Comparison of ENCODE assay signal across 8 mouse cellular contexts in the genomic region with DNA sequence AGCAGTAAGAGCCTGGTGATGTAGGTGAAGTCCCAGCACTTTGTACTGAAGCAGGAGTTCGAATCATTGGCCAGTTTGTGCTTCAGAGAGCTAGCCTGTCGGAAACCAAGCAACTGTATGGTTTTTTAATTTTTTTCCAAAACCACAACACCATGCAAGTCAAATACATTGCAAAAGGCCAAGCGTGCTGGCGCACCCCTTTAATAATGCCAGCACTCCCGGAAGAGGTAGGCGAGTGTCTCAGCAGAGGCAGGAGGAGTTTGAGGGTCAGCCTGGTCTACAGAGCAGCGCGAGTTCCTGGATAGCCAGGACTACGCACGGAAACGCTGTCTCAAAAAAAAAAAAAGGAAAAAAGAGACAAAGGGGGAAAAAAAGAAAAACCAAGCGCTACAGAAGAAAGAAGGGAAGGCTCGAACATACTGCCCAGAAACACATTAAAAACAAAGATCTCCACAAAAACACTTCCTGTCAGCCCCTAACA. TPM values are rescaled to one million over a fixed set of nuclear protein-coding genes. Genes with fewer than 3 reads are reported as not detected.
DNase-seq lines count a peak whose midpoint lies in the region; ATAC-seq and TF ChIP-seq lines count a peak whose summit lies in the region.

No protein-coding gene starts in this region.

- no peaks in the 10 kb centered on the region for H3K9me3 ChIP-seq in G1E (replicated peaks)
- no peaks in the 10 kb centered on the region for H3K9me3 ChIP-seq in embryonic facial prominence, embryonic 12.5 days
- H3K9me3 ChIP-seq in limb, embryonic 10.5 days (replicated peaks): no peaks in the 10 kb centered on the region
- no peaks in the 10 kb centered on the region for H3K9me3 ChIP-seq in midbrain, embryonic 11.5 days (ENCODE audit: control insufficient read depth, low read length)
- no peaks in the 10 kb centered on the region for H3K9me3 ChIP-seq in stomach, embryonic 15.5 days

- peak overlapping the region; percentile 54 for H3K4me2 ChIP-seq in embryonic facial prominence, embryonic 12.5 days (replicated peaks)
- peak overlapping the region; percentile 87 for H3K4me2 ChIP-seq in midbrain, embryonic 11.5 days
- H3K4me2 ChIP-seq in stomach, embryonic 15.5 days: peak overlapping the region; percentile 71

- peaks cover 26% of the 10 kb centered on the region for H3K4me1 ChIP-seq in G1E (ENCODE audit: insufficient read depth, low read depth, low read length)
- H3K4me1 ChIP-seq in embryonic facial prominence, embryonic 12.5 days: peaks cover 7% of the 10 kb centered on the region; the same call in 1 of the 2 replicates
- H3K4me1 ChIP-seq in limb, embryonic 10.5 days: peaks cover 13% of the 10 kb centered on the region
- peaks cover 11% of the 10 kb centered on the region for H3K4me1 ChIP-seq in midbrain, embryonic 11.5 days (ENCODE audit: control insufficient read depth, insufficient read depth, low read length)
- H3K4me1 ChIP-seq in stomach, embryonic 15.5 days: no peaks in the 10 kb centered on the region

- no peak for TF ChIP-seq CTCF in G1E (IDR thresholded peaks at IDR 0.05; ENCODE audit: low read depth, low read length)

- peaks cover 14% of the 10 kb centered on the region for H3K36me3 ChIP-seq in G1E (replicated peaks)
- H3K36me3 ChIP-seq in embryonic facial prominence, embryonic 12.5 days: 0 out of 2 replicates have a peak, but pooled peaks cover 7% of the 10 kb centered on the region
- peaks cover 28% of the 10 kb centered on the region for H3K36me3 ChIP-seq in limb, embryonic 10.5 days
- H3K36me3 ChIP-seq in midbrain, embryonic 11.5 days (ENCODE audit: control insufficient read depth, insufficient read depth, low read length): no peaks in the 10 kb centered on the region
- H3K36me3 ChIP-seq in stomach, embryonic 15.5 days: no peaks in the 10 kb centered on the region

- ATAC-seq in cerebellum, adult (ENCODE audit: insufficient number of reproducible peaks, low FRiP score, low TSS enrichment): peak; percentile 66
- peak; percentile 75 for ATAC-seq in G1E (ENCODE audit: extremely low read depth, insufficient number of reproducible peaks, low FRiP score, poor library complexity, severe bottlenecking)
- ATAC-seq in embryonic facial prominence, embryonic 12.5 days (ENCODE audit: insufficient number of reproducible peaks, insufficient read depth, low FRiP score, low TSS enrichment): 0 out of 2 replicates have a peak, but pooled peaks have one; percentile 42
- ATAC-seq in midbrain, embryonic 11.5 days (ENCODE audit: low FRiP score): peak; percentile 63
- ATAC-seq in stomach, embryonic 15.5 days (ENCODE audit: insufficient read depth, low FRiP score, low read depth): peak; percentile 27; the same call in 1 of the 2 replicates

- peak overlapping the region; percentile 98 for H3K9ac ChIP-seq in embryonic facial prominence, embryonic 12.5 days
- peak overlapping the region; percentile 99 for H3K9ac ChIP-seq in midbrain, embryonic 11.5 days (ENCODE audit: low read length)
- H3K9ac ChIP-seq in stomach, embryonic 15.5 days: peak overlapping the region; percentile 22; the same call in 1 of the 2 replicates

- H3K4me3 ChIP-seq in G1E (ENCODE audit: low read depth, low read length): peak overlapping the region; percentile 94
- H3K4me3 ChIP-seq in embryonic facial prominence, embryonic 12.5 days: peak overlapping the region; percentile 95
- peak overlapping the region; percentile 96 for H3K4me3 ChIP-seq in limb, embryonic 10.5 days
- peak overlapping the region; percentile 99 for H3K4me3 ChIP-seq in midbrain, embryonic 11.5 days (ENCODE audit: low read depth, low read length)
- peak overlapping the region; percentile 100 for H3K4me3 ChIP-seq in stomach, embryonic 15.5 days (replicated peaks)

- peak overlapping the region; percentile 92 for H3K27ac ChIP-seq in embryonic facial prominence, embryonic 12.5 days
- peak overlapping the region; percentile 97 for H3K27ac ChIP-seq in limb, embryonic 10.5 days
- H3K27ac ChIP-seq in midbrain, embryonic 11.5 days (ENCODE audit: low read depth, low read length): peak overlapping the region; percentile 71; the same call in 1 of the 2 replicates
- peak overlapping the region; percentile 93; the same call in 1 of the 2 replicates for H3K27ac ChIP-seq in stomach, embryonic 15.5 days

- WGBS in embryonic facial prominence, embryonic 12.5 days: 13% methylated on average over 12 of the region's 13 CpGs
- 13% methylated on average over 13 of the region's 13 CpGs for WGBS in limb, embryonic 10.5 days
- 14% methylated on average over 12 of the region's 13 CpGs for WGBS in midbrain, embryonic 11.5 days
- WGBS in stomach, embryonic 15.5 days: 11% methylated on average over 12 of the region's 13 CpGs

- intact Hi-C loops in heart, postnatal 36 days (cut with DNase I): loop anchor here (2.0 to 10.0 kb wide), 5 partner anchors 24 to 216 kb away; a partner anchor contains a TSS

- DNase-seq in cerebellum, postnatal 4 days (ENCODE audit: low spot score in 2 of 2): no peak
- peak; percentile 6 for DNase-seq in G1E (ENCODE audit: low spot score)
- DNase-seq in heart, postnatal 36 days: peak; percentile 33 to 49
- peak; percentile 45 for DNase-seq in limb, embryonic 10.5 days (ENCODE audit: low spot score)
- no peak for DNase-seq in midbrain, embryonic 11.5 days (ENCODE audit: low spot score, missing footprints)

- no peaks in the 10 kb centered on the region for H3K27me3 ChIP-seq in G1E (ENCODE audit: insufficient read depth, low read length)
- no peaks in the 10 kb centered on the region for H3K27me3 ChIP-seq in embryonic facial prominence, embryonic 12.5 days
- H3K27me3 ChIP-seq in limb, embryonic 10.5 days (ENCODE audit: low read depth, poor library complexity, severe bottlenecking): no peaks in the 10 kb centered on the region
- H3K27me3 ChIP-seq in midbrain, embryonic 11.5 days (ENCODE audit: control insufficient read depth, insufficient read depth, low read length): no peaks in the 10 kb centered on the region
- no peaks in the 10 kb centered on the region for H3K27me3 ChIP-seq in stomach, embryonic 15.5 days (replicated peaks)

RNA-seq across cellular contexts. Expression of a gene that starts 0.3 kb away (rescaled TPM):
- total RNA-seq in G1E (2014; fragmentation: Nextera tagmentation) (427 and 594 TPM in 2 replicates), G1E (2017) (492 and 574 TPM in 2 replicates)
- polyA plus RNA-seq in G1E (2012): 29.4 and 41.7 TPM in 2 replicates
- polyA plus RNA-seq in embryonic facial prominence, embryonic 12.5 days (2016; fragmentation: Nextera tagmentation; extraction: Ambion mirVana): 339 and 371 TPM in 2 replicates
- total RNA-seq in heart, postnatal 36 days (2021): 10 to 100 TPM; 61.7 to 68.2 TPM
- 322 and 347 TPM in 2 replicates for polyA plus RNA-seq in limb, embryonic 10.5 days (2016; fragmentation: Nextera tagmentation; extraction: Ambion mirVana)
- 440 and 468 TPM in 2 replicates for polyA plus RNA-seq in midbrain, embryonic 11.5 days (2014; fragmentation: Nextera tagmentation; extraction: Ambion mirVana)
- polyA plus RNA-seq in stomach, embryonic 15.5 days (2015; fragmentation: Nextera tagmentation; extraction: Ambion mirVana): 309 and 316 TPM in 2 replicates

RNA-seq across cellular contexts. Expression of a gene that starts 24.4 kb away (rescaled TPM):
- total RNA-seq in G1E (2014; fragmentation: Nextera tagmentation) (28.1 and 37.2 TPM in 2 replicates), G1E (2017) (30.8 and 36.9 TPM in 2 replicates)
- 76.4 and 98.6 TPM in 2 replicates for polyA plus RNA-seq in G1E (2012)
- polyA plus RNA-seq in embryonic facial prominence, embryonic 12.5 days (2016; fragmentation: Nextera tagmentation; extraction: Ambion mirVana): 36.6 and 39.7 TPM in 2 replicates
- 10 to 100 TPM; 20.8 to 25.3 TPM for total RNA-seq in heart, postnatal 36 days (2021)
- polyA plus RNA-seq in limb, embryonic 10.5 days (2016; fragmentation: Nextera tagmentation; extraction: Ambion mirVana): 44.5 and 47.3 TPM in 2 replicates
- 37.6 and 41.4 TPM in 2 replicates for polyA plus RNA-seq in midbrain, embryonic 11.5 days (2014; fragmentation: Nextera tagmentation; extraction: Ambion mirVana)
- polyA plus RNA-seq in stomach, embryonic 15.5 days (2015; fragmentation: Nextera tagmentation; extraction: Ambion mirVana): 39.7 and 45.9 TPM in 2 replicates

RNA-seq across cellular contexts. Expression of a gene that starts 36.0 kb away (rescaled TPM):
- total RNA-seq in G1E (2014; fragmentation: Nextera tagmentation): 78.9 and 104 TPM in 2 replicates
- 33.7 and 40.5 TPM in 2 replicates for total RNA-seq in G1E (2017)
- polyA plus RNA-seq in G1E (2012): 12.7 and 17.0 TPM in 2 replicates
- 18.2 and 19.9 TPM in 2 replicates for polyA plus RNA-seq in embryonic facial prominence, embryonic 12.5 days (2016; fragmentation: Nextera tagmentation; extraction: Ambion mirVana)
- 100 to 1,000 TPM; 125 to 133 TPM for total RNA-seq in heart, postnatal 36 days (2021)
- 13.6 and 13.8 TPM in 2 replicates for polyA plus RNA-seq in limb, embryonic 10.5 days (2016; fragmentation: Nextera tagmentation; extraction: Ambion mirVana)
- polyA plus RNA-seq in midbrain, embryonic 11.5 days (2014; fragmentation: Nextera tagmentation; extraction: Ambion mirVana): 17.1 and 18.9 TPM in 2 replicates
- 12.8 and 13.3 TPM in 2 replicates for polyA plus RNA-seq in stomach, embryonic 15.5 days (2015; fragmentation: Nextera tagmentation; extraction: Ambion mirVana)

RNA-seq across cellular contexts. Expression of a gene that starts 39.3 kb away (rescaled TPM):
- total RNA-seq in G1E (2014; fragmentation: Nextera tagmentation) (54.3 and 59.1 TPM in 2 replicates), G1E (2017) (68.9 and 88.2 TPM in 2 replicates)
- polyA plus RNA-seq in G1E (2012): 4.9 and 6.8 TPM in 2 replicates
- 35.4 and 36.1 TPM in 2 replicates for polyA plus RNA-seq in embryonic facial prominence, embryonic 12.5 days (2016; fragmentation: Nextera tagmentation; extraction: Ambion mirVana)
- 10 to 100 TPM; 36.4 to 38.9 TPM for total RNA-seq in heart, postnatal 36 days (2021)
- polyA plus RNA-seq in limb, embryonic 10.5 days (2016; fragmentation: Nextera tagmentation; extraction: Ambion mirVana): 24.8 and 30.8 TPM in 2 replicates
- 35.0 and 38.2 TPM in 2 replicates for polyA plus RNA-seq in midbrain, embryonic 11.5 days (2014; fragmentation: Nextera tagmentation; extraction: Ambion mirVana)
- polyA plus RNA-seq in stomach, embryonic 15.5 days (2015; fragmentation: Nextera tagmentation; extraction: Ambion mirVana): 37.0 and 37.8 TPM in 2 replicates

Comparison
In these comparisons a context has a peak if more than half of its experiments do, and no peak if none do; other contexts are left out.
1. DNase-seq: peak in G1E (single experiment), heart, postnatal 36 days (2 of 2) and limb, embryonic 10.5 days (single experiment); none in cerebellum, postnatal 4 days (0 of 2) and midbrain, embryonic 11.5 days (single experiment).
2. H3K9ac ChIP-seq: peak in every context shown above with its lines; median percentile 99 in midbrain, embryonic 11.5 days; 98 in embryonic facial prominence, embryonic 12.5 days; 22 in stomach, embryonic 15.5 days.
3. Peak in every context shown above with its lines, with median percentiles within 50 percentile points of each other: ATAC-seq, H3K4me3 ChIP-seq, H3K27ac ChIP-seq and H3K4me2 ChIP-seq.